Mouse (Mus musculus): ENCODE measurements at regions not wholly inside any gene's neighbourhood (a gene's known extent, or its start where the extent isn't known, plus 50 kb on each side); places are given as distances from the start of the nearest gene placed in this dataset.

DNA sequence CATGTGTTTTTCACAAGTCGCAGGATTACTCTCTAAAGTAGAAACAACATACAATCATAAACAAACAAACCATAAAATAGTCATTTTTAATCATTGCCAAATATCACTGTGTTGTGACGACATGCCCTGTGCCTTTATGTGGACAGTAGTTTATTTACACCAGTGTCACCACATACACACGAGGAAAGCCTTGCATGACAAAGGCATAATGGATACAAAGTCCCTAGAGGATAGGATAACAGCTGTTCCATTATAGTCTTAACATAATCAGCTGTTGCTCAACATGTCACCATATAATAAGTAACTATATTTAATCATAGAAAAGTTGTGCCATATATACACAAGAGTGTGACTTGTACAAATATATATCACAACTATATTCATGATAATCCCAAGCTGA, 85.2 kb upstream of the Phactr1 start:
- 50% methylated on average over 3 of the region's 3 CpGs for WGBS (ENCODE audit: insufficient replicate concordance)
- no peaks in the 10 kb centered on the region for H3K27me3 ChIP-seq (ENCODE audit: control insufficient read depth, insufficient read depth, low read length)
- H3K27ac ChIP-seq = no peak overlapping the region
- TF ChIP-seq EP300 (IDR thresholded peaks at IDR 0.05; ENCODE audit: low read depth) (no peak), CTCF (IDR thresholded peaks at IDR 0.05; ENCODE audit: low read depth) (no peak)
- H3K9me3 ChIP-seq (ENCODE audit: control insufficient read depth, low read length) = no peaks in the 10 kb centered on the region
- ATAC-seq (ENCODE audit: insufficient read depth) (no peak), DNase-seq (ENCODE audit: low read depth in 3 of 3, low spot score in 3 of 3) (no peak)
- no peaks in the 10 kb centered on the region for H3K36me3 ChIP-seq (replicated peaks; ENCODE audit: control insufficient read depth, insufficient read depth, low read depth)
- H3K4me2 ChIP-seq (ENCODE audit: low read depth) = no peak overlapping the region
- no peak overlapping the region for H3K9ac ChIP-seq (replicated peaks)
- no peaks in the 10 kb centered on the region for H3K4me1 ChIP-seq (replicated peaks; ENCODE audit: control insufficient read depth in 2 of 2, insufficient read depth in 2 of 2, low read length in 1 of 2)
- H3K4me3 ChIP-seq (ENCODE audit: insufficient read depth in 1 of 2, low read depth in 2 of 2, low read length in 2 of 2) = no peak overlapping the region

- 53% methylated on average over 3 of the region's 3 CpGs for WGBS (ENCODE audit: insufficient replicate concordance)
- Histone ChIP-seq H3K4me1 (replicated peaks; ENCODE audit: control insufficient read depth in 2 of 2, insufficient read depth in 2 of 2, low read length in 1 of 2) (no peaks in the 10 kb centered on the region), H3K36me3 (replicated peaks; ENCODE audit: control insufficient read depth, insufficient read depth, low read depth) (no peaks in the 10 kb centered on the region), H3K27ac (no peak overlapping the region), H3K27me3 (ENCODE audit: control insufficient read depth, insufficient read depth, low read length) (no peaks in the 10 kb centered on the region), H3K4me3 (ENCODE audit: insufficient read depth in 1 of 2, low read depth in 2 of 2, low read length in 2 of 2) (no peak overlapping the region), H3K9ac (replicated peaks) (no peak overlapping the region), H3K9me3 (ENCODE audit: control insufficient read depth, low read length) (no peaks in the 10 kb centered on the region), H3K4me2 (ENCODE audit: low read depth) (no peak overlapping the region)
- TF ChIP-seq EP300 (IDR thresholded peaks at IDR 0.05; ENCODE audit: low read depth) (no peak), CTCF (IDR thresholded peaks at IDR 0.05; ENCODE audit: low read depth) (no peak)
- DNase-seq (ENCODE audit: low read depth in 3 of 3, low spot score in 3 of 3) (no peak), ATAC-seq (ENCODE audit: insufficient read depth) (no peak)
These were observed 82.6 kb upstream of the Phactr1 start for GRCm38 (mm10) chr13:42597781-42598180.

GRCm38 (mm10) chr13:42603308-42603707, 77.1 kb upstream of the Phactr1 start:
- Histone ChIP-seq H3K9ac (replicated peaks) (no peak overlapping the region), H3K4me2 (ENCODE audit: low read depth) (no peak overlapping the region), H3K27ac (no peak overlapping the region), H3K27me3 (ENCODE audit: control insufficient read depth, insufficient read depth, low read length) (no peaks in the 10 kb centered on the region), H3K36me3 (replicated peaks; ENCODE audit: control insufficient read depth, insufficient read depth, low read depth) (no peaks in the 10 kb centered on the region), H3K9me3 (ENCODE audit: control insufficient read depth, low read length) (no peaks in the 10 kb centered on the region), H3K4me3 (ENCODE audit: insufficient read depth in 1 of 2, low read depth in 2 of 2, low read length in 2 of 2) (no peak overlapping the region), H3K4me1 (replicated peaks; ENCODE audit: control insufficient read depth in 2 of 2, insufficient read depth in 2 of 2, low read length in 1 of 2) (no peaks in the 10 kb centered on the region)
- DNase-seq (ENCODE audit: low read depth in 3 of 3, low spot score in 3 of 3) (no peak), ATAC-seq (ENCODE audit: insufficient read depth) (no peak)
- 56% methylated on average over 4 of the region's 4 CpGs for WGBS (ENCODE audit: insufficient replicate concordance)
- TF ChIP-seq EP300 (IDR thresholded peaks at IDR 0.05; ENCODE audit: low read depth) (no peak), CTCF (IDR thresholded peaks at IDR 0.05; ENCODE audit: low read depth) (no peak)

DNA sequence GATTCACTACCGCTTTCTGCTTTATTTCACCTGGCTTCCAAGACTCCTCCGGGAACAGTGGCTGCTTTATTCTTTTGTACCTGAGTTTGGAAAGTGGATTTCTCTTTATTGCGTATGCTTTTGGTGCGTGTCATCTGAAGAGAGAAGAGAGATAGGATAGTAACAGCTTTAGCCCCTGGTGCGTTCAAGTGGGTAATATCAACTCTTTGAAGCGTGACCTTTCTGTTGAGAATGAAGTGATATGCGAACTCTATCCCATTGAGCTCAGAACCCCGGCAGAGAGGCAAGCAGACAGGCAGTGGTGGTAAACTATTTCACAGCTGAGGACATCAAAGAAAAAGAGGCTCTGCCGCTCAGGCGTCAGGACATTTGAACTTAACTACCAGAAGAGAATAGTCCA, 72.7 kb upstream of the Phactr1 start:
- WGBS (ENCODE audit: insufficient replicate concordance) = 45% methylated on average over 10 of the region's 10 CpGs
- no peak overlapping the region for H3K4me2 ChIP-seq (ENCODE audit: low read depth)
- TF ChIP-seq EP300 (IDR thresholded peaks at IDR 0.05; ENCODE audit: low read depth) = no peak
- no peak for TF ChIP-seq CTCF (IDR thresholded peaks at IDR 0.05; ENCODE audit: low read depth)
- no peak for ATAC-seq (ENCODE audit: insufficient read depth)
- H3K9me3 ChIP-seq (ENCODE audit: control insufficient read depth, low read length) = no peaks in the 10 kb centered on the region
- no peak for DNase-seq (ENCODE audit: low read depth in 3 of 3, low spot score in 3 of 3)
- no peak overlapping the region for H3K27ac ChIP-seq
- no peak overlapping the region for H3K9ac ChIP-seq (replicated peaks)
- no peaks in the 10 kb centered on the region for H3K4me1 ChIP-seq (replicated peaks; ENCODE audit: control insufficient read depth in 2 of 2, insufficient read depth in 2 of 2, low read length in 1 of 2)
- H3K27me3 ChIP-seq (ENCODE audit: control insufficient read depth, insufficient read depth, low read length) = no peaks in the 10 kb centered on the region
- no peaks in the 10 kb centered on the region for H3K36me3 ChIP-seq (replicated peaks; ENCODE audit: control insufficient read depth, insufficient read depth, low read depth)
- H3K4me3 ChIP-seq (ENCODE audit: insufficient read depth in 1 of 2, low read depth in 2 of 2, low read length in 2 of 2) = no peak overlapping the region

DNA sequence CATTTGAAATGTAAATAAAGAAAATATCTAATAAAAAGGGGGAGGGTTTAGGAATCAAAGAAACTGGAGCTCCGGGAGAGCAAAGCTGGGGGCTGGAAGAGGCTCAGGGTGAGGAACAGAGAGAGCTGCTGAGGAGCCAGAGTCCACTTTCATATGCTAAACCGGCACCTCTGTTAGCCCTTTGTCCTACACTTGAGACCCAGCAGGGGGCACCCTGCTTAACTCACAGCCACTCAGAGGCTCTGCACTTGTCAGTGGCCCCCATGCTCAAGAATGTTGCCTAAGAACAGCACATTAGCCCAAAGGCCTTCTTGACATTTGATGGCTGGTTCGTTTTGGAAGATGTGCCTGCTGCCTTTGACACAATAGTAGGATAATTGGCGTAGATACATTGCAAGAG, 71.5 kb upstream of the Phactr1 start:
- no peak for TF ChIP-seq EP300 (IDR thresholded peaks at IDR 0.05; ENCODE audit: low read depth)
- 0 out of 2 replicates have a peak, but pooled peaks have one; percentile 16 for TF ChIP-seq CTCF (IDR thresholded peaks at IDR 0.05; ENCODE audit: low read depth)
- Histone ChIP-seq H3K9me3 (ENCODE audit: control insufficient read depth, low read length) (no peaks in the 10 kb centered on the region), H3K4me1 (replicated peaks; ENCODE audit: control insufficient read depth in 2 of 2, insufficient read depth in 2 of 2, low read length in 1 of 2) (no peaks in the 10 kb centered on the region), H3K27me3 (ENCODE audit: control insufficient read depth, insufficient read depth, low read length) (no peaks in the 10 kb centered on the region), H3K4me3 (ENCODE audit: insufficient read depth in 1 of 2, low read depth in 2 of 2, low read length in 2 of 2) (no peak overlapping the region), H3K9ac (replicated peaks) (no peak overlapping the region), H3K27ac (no peak overlapping the region), H3K36me3 (replicated peaks; ENCODE audit: control insufficient read depth, insufficient read depth, low read depth) (no peaks in the 10 kb centered on the region), H3K4me2 (ENCODE audit: low read depth) (no peak overlapping the region)
- no peak for ATAC-seq (ENCODE audit: insufficient read depth)
- WGBS (ENCODE audit: insufficient replicate concordance) = 27% methylated on average over 4 of the region's 4 CpGs
- DNase-seq (ENCODE audit: low read depth in 3 of 3, low spot score in 3 of 3) = no peak

Data from liver, embryonic 14.5 days (tissue).